Mouse (Mus musculus): ENCODE measurements around the gene Accs.

- TF ChIP-seq POLR2A (IDR thresholded peaks at IDR 0.05; ENCODE audit: insufficient read depth, low read length) (no peak), CTCF (IDR thresholded peaks at IDR 0.05; ENCODE audit: low read depth, low read length) (no peak)
These were observed 42.0 kb upstream of the Accs start for GRCm38 (mm10) chr2:93891611-93892280.

Measured in ES-Bruce4 (cell line).